ENCODE assay signal across 20 mouse cellular contexts in genomic region chr5:31610376-31611086, GRCm38 (mm10). TPM values are rescaled to one million over a fixed set of nuclear protein-coding genes. Genes with fewer than 3 reads are reported as not detected.
DNase-seq lines count a peak whose midpoint lies in the region; ATAC-seq lines count a peak whose summit lies in the region.
"Had no signal": no experiment of that assay in that cellular context is flagged by ENCODE, and none has a peak within 500 bp of the region (broad histone marks: within the 10 kb centered on the region; RNA-seq: fewer than 3 reads in every experiment).

No protein-coding gene starts in this region.

- H3K4me2 ChIP-seq in kidney, embryonic 16.5 days (replicated peaks; ENCODE audit: low read depth, low read length) = no peak overlapping the region
- H3K4me2 ChIP-seq in stomach, embryonic 14.5 days (replicated peaks; ENCODE audit: low read depth, low read length) = no peak overlapping the region
- no peak overlapping the region for H3K4me2 ChIP-seq in midbrain, embryonic 16.5 days (ENCODE audit: low read length)
- H3K4me2 ChIP-seq: embryonic facial prominence, embryonic 12.5 days; heart, embryonic 11.5 days; liver, embryonic 13.5 days; midbrain, embryonic 12.5 days had no signal

- H3K27ac ChIP-seq in kidney, embryonic 16.5 days (ENCODE audit: low read length) = peak overlapping the region; percentile 19; the same call in 1 of the 2 replicates
- peak overlapping the region; percentile 44; the same call in 1 of the 2 replicates for H3K27ac ChIP-seq in stomach, embryonic 14.5 days (ENCODE audit: low read length)
- H3K27ac ChIP-seq in midbrain, embryonic 16.5 days (ENCODE audit: low read length) = no peak overlapping the region
- H3K27ac ChIP-seq: embryonic facial prominence, embryonic 12.5 days; liver, embryonic 13.5 days; macrophage; midbrain, embryonic 12.5 days had no signal

- WGBS in kidney, embryonic 16.5 days = 31% methylated on average over 13 of the region's 13 CpGs
- 40% methylated on average over 13 of the region's 13 CpGs for WGBS in stomach, embryonic 14.5 days
- 84% methylated on average over 13 of the region's 13 CpGs for WGBS in midbrain, embryonic 16.5 days

- H3K9me3 ChIP-seq in kidney, embryonic 16.5 days (ENCODE audit: low read length) = no peaks in the 10 kb centered on the region
- no peaks in the 10 kb centered on the region for H3K9me3 ChIP-seq in stomach, embryonic 14.5 days (ENCODE audit: control insufficient read depth, low read depth, low read length)
- H3K9me3 ChIP-seq in midbrain, embryonic 16.5 days (replicated peaks; ENCODE audit: control insufficient read depth, low read length, poor library complexity, severe bottlenecking) = no peaks in the 10 kb centered on the region
- H3K9me3 ChIP-seq: embryonic facial prominence, embryonic 12.5 days; liver, embryonic 13.5 days; midbrain, embryonic 12.5 days had no signal

- H3K36me3 ChIP-seq in kidney, embryonic 16.5 days (ENCODE audit: insufficient read depth, low read length) = no peaks in the 10 kb centered on the region
- H3K36me3 ChIP-seq in stomach, embryonic 14.5 days (ENCODE audit: control insufficient read depth, insufficient read depth, low read length) = no peaks in the 10 kb centered on the region
- no peaks in the 10 kb centered on the region for H3K36me3 ChIP-seq in midbrain, embryonic 16.5 days (ENCODE audit: control insufficient read depth, insufficient read depth, low read length)
- H3K36me3 ChIP-seq: embryonic facial prominence, embryonic 12.5 days; midbrain, embryonic 12.5 days had no signal

- no peak overlapping the region for H3K9ac ChIP-seq in kidney, embryonic 16.5 days (replicated peaks; ENCODE audit: low read length)
- H3K9ac ChIP-seq in stomach, embryonic 14.5 days (replicated peaks; ENCODE audit: low read depth, low read length) = no peak overlapping the region
- H3K9ac ChIP-seq in midbrain, embryonic 16.5 days (ENCODE audit: low read depth, low read length) = no peak overlapping the region
- H3K9ac ChIP-seq: embryonic facial prominence, embryonic 12.5 days; liver, embryonic 13.5 days; midbrain, embryonic 12.5 days had no signal

- H3K4me3 ChIP-seq in kidney, embryonic 16.5 days (ENCODE audit: low read length) = no peak overlapping the region
- no peak overlapping the region for H3K4me3 ChIP-seq in stomach, embryonic 14.5 days (ENCODE audit: low read depth, low read length)
- H3K4me3 ChIP-seq in midbrain, embryonic 16.5 days (ENCODE audit: low read depth, low read length) = no peak overlapping the region
- H3K4me3 ChIP-seq: embryonic facial prominence, embryonic 12.5 days; liver, embryonic 13.5 days; midbrain, embryonic 12.5 days had no signal

- H3K27me3 ChIP-seq in kidney, embryonic 16.5 days (ENCODE audit: insufficient read depth, low read length) = no peaks in the 10 kb centered on the region
- H3K27me3 ChIP-seq in stomach, embryonic 14.5 days (ENCODE audit: control insufficient read depth, insufficient read depth, low read length) = no peaks in the 10 kb centered on the region
- no peaks in the 10 kb centered on the region for H3K27me3 ChIP-seq in midbrain, embryonic 16.5 days (ENCODE audit: control insufficient read depth, insufficient read depth, low read depth, low read length)
- H3K27me3 ChIP-seq: embryonic facial prominence, embryonic 12.5 days; liver, embryonic 13.5 days; midbrain, embryonic 12.5 days had no signal

- H3K4me1 ChIP-seq in kidney, embryonic 16.5 days (ENCODE audit: insufficient read depth, low read length) = peaks cover 10% of the 10 kb centered on the region
- H3K4me1 ChIP-seq in stomach, embryonic 14.5 days (ENCODE audit: control insufficient read depth, insufficient read depth, low read length) = peaks cover 11% of the 10 kb centered on the region; the same call in 1 of the 2 replicates
- H3K4me1 ChIP-seq in midbrain, embryonic 16.5 days (ENCODE audit: control insufficient read depth, insufficient read depth, low read length) = peaks cover 10% of the 10 kb centered on the region

- peak; percentile 66 for ATAC-seq in kidney, embryonic 16.5 days (ENCODE audit: low FRiP score, low TSS enrichment)
- peak; percentile 55; the same call in 1 of the 2 replicates for ATAC-seq in stomach, embryonic 14.5 days (ENCODE audit: insufficient number of reproducible peaks, insufficient read depth, low FRiP score, low read depth)
- ATAC-seq in megakaryocyte-erythroid progenitor cell, adult 5-6 weeks (replicated peaks; ENCODE audit: low FRiP score, low TSS enrichment, poor library complexity, severe bottlenecking) = no peak
- ATAC-seq in midbrain, embryonic 16.5 days = no peak
- ATAC-seq: activated CD4-positive, CD25-positive, alpha-beta regulatory T cell, adult 4 months; hindbrain, embryonic 16.5 days had no signal

- DNase-seq in kidney, postnatal 14 days = no peak
- DNase-seq in ES-CJ7 (ENCODE audit: low read depth, low spot score) = peak; percentile 57
- DNase-seq in ZHBTc4 (ENCODE audit: low read depth, low spot score) = peak; percentile 77
- DNase-seq: adrenal gland, postnatal 14 days; cerebellum, adult 2 months; gastrocnemius, postnatal 10 days; kidney, adult 2 months; liver, embryonic 13.5 days; retina, postnatal 1 day; right cerebral cortex, postnatal 4 days had no signal

RNA-seq across cellular contexts. Expression of gene Mrpl33, which starts 13.8 kb away (rescaled TPM):
- 237 and 260 TPM in 2 replicates for polyA plus RNA-seq in kidney, embryonic 16.5 days (2015; fragmentation: Nextera tagmentation; extraction: Ambion mirVana)
- 301 and 326 TPM in 2 replicates for polyA plus RNA-seq in stomach, embryonic 14.5 days (2014; fragmentation: Nextera tagmentation; extraction: Ambion mirVana)
- total RNA-seq in megakaryocyte-erythroid progenitor cell, adult 5-6 weeks (2014; fragmentation: Nextera tagmentation) = 290 and 320 TPM in 2 replicates
- 93.4 and 153 TPM in 2 replicates for total RNA-seq in megakaryocyte-erythroid progenitor cell, adult 5-6 weeks (2017)
- polyA plus RNA-seq in midbrain, embryonic 16.5 days (2015; fragmentation: Nextera tagmentation; extraction: Ambion mirVana) = 184 and 211 TPM in 2 replicates

Comparison
In these comparisons a context has a peak if more than half of its experiments do, and no peak if none do; other contexts are left out.
1. ATAC-seq: peak in kidney, embryonic 16.5 days (single experiment) and stomach, embryonic 14.5 days (single experiment); none in megakaryocyte-erythroid progenitor cell, adult 5-6 weeks (single experiment) and midbrain, embryonic 16.5 days (single experiment).